Mouse (Mus musculus) megakaryocyte-erythroid progenitor cell, adult 5 weeks (primary cell): Measurements from ENCODE around the gene Rps6ka1. TPM values are rescaled to one million over a fixed set of nuclear protein-coding genes. Genes with fewer than 3 reads are reported as not detected.

Experiments
- polyA plus RNA-seq: library from polyadenylated mRNA; stranded (reverse); fragments of >175 nt; gene quantifications from 2 replicates; pipeline ENCODE4 v1.2.3, GENCODE M21; 2012

Gene Rps6ka1
- 149 and 205 TPM in 2 replicates for polyA plus RNA-seq

DNA sequence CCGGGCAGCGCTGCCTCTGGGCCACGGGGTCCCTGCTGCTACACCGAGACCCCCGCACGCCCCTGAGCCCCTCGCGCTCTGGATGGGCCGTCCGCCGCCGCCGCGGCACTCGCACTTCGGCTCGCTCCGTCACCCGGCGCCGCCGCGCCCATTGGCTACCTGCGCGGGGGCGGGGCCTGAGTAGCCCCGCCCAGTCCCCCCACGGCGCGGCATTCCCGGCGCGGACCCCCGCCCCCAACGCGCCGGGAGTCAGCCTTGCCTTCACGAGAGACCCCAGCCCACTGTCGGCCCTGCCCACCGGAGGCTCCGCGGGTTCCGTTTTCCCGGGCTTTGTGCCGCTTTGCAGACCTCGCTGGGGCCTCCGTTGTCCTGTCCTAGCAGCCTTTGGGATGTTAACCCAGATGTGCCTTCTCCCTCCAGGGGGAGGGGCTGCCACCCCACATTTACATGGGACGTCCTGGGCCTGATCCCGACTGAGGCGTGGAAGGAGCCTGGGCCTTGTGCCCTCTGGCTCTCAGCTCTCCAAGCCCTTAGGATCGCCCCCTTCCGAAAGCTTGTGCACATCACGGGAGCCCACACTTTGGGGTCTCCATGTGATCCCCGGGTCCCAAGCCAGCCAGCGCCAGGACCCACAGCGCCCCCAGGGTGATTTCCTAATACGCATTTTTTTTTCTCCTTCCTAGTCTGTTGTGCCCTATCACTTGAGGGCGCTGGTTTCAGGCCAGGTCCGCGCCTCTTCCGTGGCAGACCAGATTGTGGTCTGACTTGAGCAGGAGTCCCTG, at the start of gene Rps6ka1:
TSS of gene Rps6ka1 (minus strand) at position 126 of the 782 bp plus-strand sequence.

Other genes with a start within 250 kb of the Rps6ka1 start
- gene Zdhhc18, start 237.6 kb downstream of the Rps6ka1 start, polyA plus RNA-seq, result 60.6 and 62.1 TPM in 2 replicates
- gene Pigv, start 215.2 kb downstream of the Rps6ka1 start, polyA plus RNA-seq, result 12.9 and 13.3 TPM in 2 replicates
- 102 and 143 TPM in 2 replicates for gene Arid1a, start 131.0 kb downstream of the Rps6ka1 start, polyA plus RNA-seq
- 2,484 and 2,821 TPM in 2 replicates for gene Hmgn2, start 80.9 kb upstream of the Rps6ka1 start, polyA plus RNA-seq
- 24.5 and 27.5 TPM in 2 replicates for gene Dhdds, start 113.1 kb upstream of the Rps6ka1 start, polyA plus RNA-seq
- 0.30 and 0.51 TPM in 2 replicates for gene Lin28a, start 131.0 kb upstream of the Rps6ka1 start, polyA plus RNA-seq
- gene Zfp683, start 166.0 kb upstream of the Rps6ka1 start, polyA plus RNA-seq, result 0.15 TPM in 1 of 2 replicates, not detected in the other
- 1.4 and 2.4 TPM in 2 replicates for gene Crybg2, start 173.0 kb upstream of the Rps6ka1 start, polyA plus RNA-seq
- gene Cd52, start 207.3 kb upstream of the Rps6ka1 start, polyA plus RNA-seq, result 131 and 232 TPM in 2 replicates
- 33.5 and 39.3 TPM in 2 replicates for gene Ubxn11, start 214.8 kb upstream of the Rps6ka1 start, polyA plus RNA-seq
- gene Sh3bgrl3, start 241.0 kb upstream of the Rps6ka1 start, polyA plus RNA-seq, result 886 and 1,036 TPM in 2 replicates